Mouse (Mus musculus) frontal cortex, adult (tissue): ENCODE measurements at regions not wholly inside any gene's neighbourhood (a gene's known extent, or its start where the extent isn't known, plus 50 kb on each side); places are given as distances from the start of the nearest gene placed in this dataset.
A peak's percentile ranks its signal among the peaks of the same experiment; 100 is the strongest.
"Not testable (repeated sequence)": the region's sequence is repeated elsewhere in the genome, so short reads cannot be mapped to it uniquely, and the experiment has no call there.

Experiments used
- ATAC-seq: cut with Nextera tagmentation; 2 replicates; pipeline ENCODE4 v1.9.2; 2017; ENCODE audit warnings: mild to moderate bottlenecking, moderate library complexity, mixed read lengths; ENCODE audit not compliant: low TSS enrichment

DNA sequence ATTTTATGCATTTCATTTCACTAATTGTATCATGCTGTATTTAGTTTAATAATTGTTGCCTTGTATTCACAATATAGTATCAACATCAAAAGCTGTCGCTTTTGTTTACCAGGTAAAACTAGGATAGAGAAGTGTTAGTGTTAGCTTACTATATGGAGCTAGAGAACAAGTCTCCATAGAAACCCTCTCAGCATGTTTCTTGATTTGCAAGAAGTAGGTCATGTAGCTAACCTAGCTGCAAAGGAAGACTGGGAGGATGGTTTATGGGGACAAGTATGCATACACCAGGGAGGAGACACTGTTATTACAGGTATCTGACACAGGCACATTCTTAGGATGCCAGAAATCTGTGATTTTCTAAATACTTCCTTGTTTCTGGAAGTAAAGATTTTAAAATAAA lies 357.3 kb upstream of the Gnai1 start:
- ATAC-seq = peak; percentile 92

DNA sequence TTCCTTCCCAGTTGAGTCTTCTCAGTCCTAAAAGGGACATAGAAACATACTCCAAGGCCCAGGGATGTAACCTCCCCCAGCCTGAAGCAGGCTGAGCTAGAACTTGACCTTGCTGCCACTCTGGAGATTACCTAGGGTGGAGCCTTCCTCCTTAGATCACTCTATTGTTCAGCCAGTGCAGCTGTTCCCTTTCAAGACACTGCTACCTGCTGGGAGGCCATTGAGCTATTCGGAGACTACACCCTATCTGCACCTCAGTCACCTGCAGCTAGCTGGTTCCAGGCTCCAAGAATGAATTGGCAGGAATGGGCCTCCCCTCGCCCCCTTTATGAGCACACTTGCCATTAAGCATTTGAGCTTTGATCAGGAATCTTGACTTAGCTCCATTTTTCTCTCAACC lies 328.3 kb upstream of the Gnai1 start:
- ATAC-seq = no peak

GRCm38 (mm10) chr5:18687341-18687740 lies 327.2 kb upstream of the Gnai1 start:
- no peak for ATAC-seq

DNA sequence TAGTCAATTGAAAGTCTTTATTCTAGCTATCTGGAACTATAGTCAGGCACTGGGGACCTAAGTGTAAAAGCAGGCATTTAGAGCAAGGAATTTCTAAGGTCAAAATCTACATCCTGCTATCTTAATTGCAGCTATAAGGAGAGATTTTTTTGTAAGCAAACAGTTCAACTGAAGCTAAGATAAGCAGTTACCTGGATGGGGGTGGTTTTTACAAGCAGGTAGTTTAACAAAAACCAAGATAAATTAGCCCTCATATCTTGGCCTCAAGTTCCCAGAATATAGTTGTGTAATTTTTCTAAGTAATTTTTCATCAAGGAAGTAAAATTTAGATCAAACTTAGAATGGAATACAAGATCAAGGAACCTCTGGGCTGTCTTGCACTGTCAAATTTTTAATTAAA lies 293.8 kb upstream of the Gnai1 start:
- no peak for ATAC-seq

GRCm38 (mm10) chr5:18630864-18631263 lies 270.7 kb upstream of the Gnai1 start:
- ATAC-seq = not testable (repeated sequence)
